Mouse (Mus musculus) thymus, adult 2 months (tissue): Measurements from ENCODE around the gene Gxylt2. TPM values are rescaled to one million over a fixed set of nuclear protein-coding genes. Genes with fewer than 3 reads are reported as not detected.

Experiments used
- DNase-seq: peaks from one replicate; pipeline ENCODE4 v3.0.0; 2021
- H3K27ac ChIP-seq: fragments of 200-500 bp; 2 replicates; pipeline ENCODE4 v1.5.1; 2012; ENCODE audit warnings: low read length, control low read depth; ENCODE audit not compliant: control insufficient read depth, insufficient read depth
- H3K27me3 ChIP-seq: fragments of 200-500 bp; 2 replicates; pipeline ENCODE4 v1.6.1; 2012; ENCODE audit warnings: mild to moderate bottlenecking, low read length, moderate library complexity, mixed read lengths; ENCODE audit not compliant: control insufficient read depth, insufficient read depth
- H3K36me3 ChIP-seq: fragments of 200-500 bp; 2 replicates; pipeline ENCODE4 v1.6.1; 2012; ENCODE audit warnings: mild to moderate bottlenecking, low read length, moderate library complexity; ENCODE audit not compliant: control insufficient read depth, insufficient read depth
- H3K4me1 ChIP-seq: fragments of 200-500 bp; replicated peaks from 2 replicates; pipeline ENCODE4 v1.6.1; 2012; ENCODE audit warnings: low read length; ENCODE audit not compliant: control insufficient read depth, insufficient read depth
- H3K4me3 ChIP-seq: fragments of 200-500 bp; 2 replicates; pipeline ENCODE4 v1.5.1; 2012; ENCODE audit warnings: mild to moderate bottlenecking, low read length, control low read depth, moderate library complexity; ENCODE audit not compliant: control insufficient read depth, insufficient read depth
- CTCF ChIP-seq: fragments of 200-500 bp; IDR thresholded peaks from 2 replicates; pipeline ENCODE4 v1.5.1; 2012; ENCODE audit warnings: mild to moderate bottlenecking, control low read depth, low read length, moderate library complexity, borderline replicate concordance; ENCODE audit not compliant: control insufficient read depth, poor library complexity, insufficient read depth; ENCODE audit errors: extremely low read depth
- POLR2A ChIP-seq: fragments of 200-500 bp; IDR thresholded peaks from 2 replicates; pipeline ENCODE4 v1.6.1; 2012; ENCODE audit warnings: mild to moderate bottlenecking, low read length, control low read depth, moderate library complexity; ENCODE audit not compliant: control insufficient read depth, poor library complexity, insufficient read depth; ENCODE audit errors: extremely low read depth
- WGBS: fragments of 180-500 bp; shearing (Covaris S2); methylation state at CpG from one replicate; pipeline ENCODE4 v1.1.7; 2018; 5-methylcytosine and 5-hydroxymethylcytosine counted together
- polyA plus RNA-seq: library from polyadenylated mRNA; depleted of rRNA; stranded (reverse); fragments of >200 nt; gene quantifications from 2 replicates; pipeline ENCODE4 v1.2.3, GENCODE M21; 2012

The Gxylt2 gene
- polyA plus RNA-seq, 1 experiment: 0.82 TPM

DNA sequence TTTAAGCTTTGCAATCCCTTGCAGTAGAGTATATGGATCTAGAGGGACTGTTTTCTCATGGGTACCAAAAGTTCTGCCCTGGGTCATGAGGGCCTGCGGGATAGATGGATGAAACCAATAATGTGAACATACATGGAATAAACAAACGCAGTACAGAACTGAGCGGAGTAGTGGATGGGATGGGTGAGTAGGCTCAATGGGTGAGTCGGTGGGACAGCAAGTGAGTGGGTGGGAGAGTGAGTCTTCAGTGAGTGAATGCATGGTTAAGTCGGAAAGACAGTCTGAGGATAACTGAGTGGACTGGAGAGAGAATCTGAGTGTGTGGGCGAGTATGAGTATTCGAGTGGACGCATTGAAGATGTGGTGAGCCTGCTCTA, 349 bp upstream of the Gxylt2 start:
- 52% methylated on average over 8 of the region's 8 CpGs for WGBS
- H3K36me3 ChIP-seq: no peaks in the 10 kb centered on the region
- TF ChIP-seq POLR2A: no peak
- TF ChIP-seq CTCF: no peak
- no peak overlapping the region for H3K27ac ChIP-seq
- no peaks in the 10 kb centered on the region for H3K4me1 ChIP-seq
- no peak for DNase-seq
- no peaks in the 10 kb centered on the region; the same call in 1 of the 2 replicates for H3K27me3 ChIP-seq
- no peak overlapping the region for H3K4me3 ChIP-seq

DNA sequence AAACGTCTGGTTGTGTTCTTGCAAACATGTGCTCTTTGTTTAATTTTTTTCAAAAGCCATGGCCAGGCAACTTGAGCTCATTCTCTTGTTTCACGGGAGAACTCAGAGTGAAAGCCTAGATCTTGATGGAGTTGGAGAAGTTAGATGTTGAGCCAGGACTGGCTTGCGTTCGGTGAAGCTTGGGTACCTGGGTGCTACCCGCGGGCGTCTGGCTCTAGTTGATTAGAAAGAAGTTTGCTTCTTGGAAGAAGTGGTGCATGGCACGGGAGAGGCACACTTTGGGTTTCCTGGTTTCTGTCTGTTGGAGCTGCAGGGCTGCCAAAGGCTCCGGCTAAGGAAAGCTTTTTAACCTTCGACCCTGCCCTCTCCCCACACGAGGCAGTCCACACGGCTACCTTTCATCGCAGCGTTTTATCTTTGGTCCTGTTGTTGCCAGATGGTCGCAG, 855 bp downstream of the Gxylt2 start:
- Histone ChIP-seq H3K27me3 (no peaks in the 10 kb centered on the region; the same call in 1 of the 2 replicates), H3K27ac (no peak overlapping the region), H3K36me3 (no peaks in the 10 kb centered on the region), H3K4me3 (no peak overlapping the region), H3K4me1 (no peaks in the 10 kb centered on the region)
- 11% methylated on average over 15 of the region's 15 CpGs for WGBS
- no peak for DNase-seq
- TF ChIP-seq CTCF (no peak), POLR2A (no peak)

GRCm38 (mm10) chr6:100706861-100707260, 2.3 kb downstream of the Gxylt2 start:
- no peak for TF ChIP-seq CTCF
- no peak for TF ChIP-seq POLR2A
- H3K36me3 ChIP-seq: no peaks in the 10 kb centered on the region
- H3K27ac ChIP-seq: no peak overlapping the region
- no peaks in the 10 kb centered on the region; the same call in 1 of the 2 replicates for H3K27me3 ChIP-seq
- no peak overlapping the region for H3K4me3 ChIP-seq
- 86% methylated on average over 6 of the region's 6 CpGs for WGBS
- no peaks in the 10 kb centered on the region for H3K4me1 ChIP-seq
- DNase-seq: no peak

- H3K27me3 ChIP-seq: no peaks in the 10 kb centered on the region; the same call in 1 of the 2 replicates
- no peaks in the 10 kb centered on the region for H3K4me1 ChIP-seq
- no peak for TF ChIP-seq CTCF
- no peak for TF ChIP-seq POLR2A
- WGBS: 63% methylated on average over 7 of the region's 7 CpGs
- H3K4me3 ChIP-seq: no peak overlapping the region
- no peak overlapping the region for H3K27ac ChIP-seq
- H3K36me3 ChIP-seq: no peaks in the 10 kb centered on the region
- no peak for DNase-seq
Observed at GRCm38 (mm10) chr6:100707557-100707956, 3.0 kb downstream of the Gxylt2 start.

DNA sequence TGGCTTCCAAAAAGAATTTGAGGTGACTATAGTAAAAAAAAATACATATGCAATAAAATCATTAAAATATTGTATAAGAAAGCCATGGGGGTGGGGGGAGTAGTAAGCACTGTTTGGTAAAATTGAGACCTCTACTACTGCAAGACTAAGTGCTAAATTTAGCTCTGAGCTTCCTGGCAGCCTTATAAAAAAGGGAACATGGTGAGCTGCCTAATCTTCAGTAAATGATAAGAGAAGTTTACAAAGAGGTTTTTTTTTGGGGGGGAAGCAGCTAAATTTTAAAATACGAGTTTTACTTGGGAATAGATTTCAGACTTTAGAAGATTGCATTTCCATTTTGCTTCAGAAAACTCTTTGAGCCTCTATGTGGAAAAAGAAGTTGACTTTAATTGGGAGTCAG, 3.7 kb downstream of the Gxylt2 start:
- 13% methylated on average over 1 of the region's 1 CpGs for WGBS
- TF ChIP-seq POLR2A (no peak), CTCF (no peak)
- DNase-seq: no peak
- Histone ChIP-seq H3K36me3 (no peaks in the 10 kb centered on the region), H3K4me3 (no peak overlapping the region), H3K4me1 (no peaks in the 10 kb centered on the region), H3K27ac (no peak overlapping the region), H3K27me3 (no peaks in the 10 kb centered on the region; the same call in 1 of the 2 replicates)

DNA sequence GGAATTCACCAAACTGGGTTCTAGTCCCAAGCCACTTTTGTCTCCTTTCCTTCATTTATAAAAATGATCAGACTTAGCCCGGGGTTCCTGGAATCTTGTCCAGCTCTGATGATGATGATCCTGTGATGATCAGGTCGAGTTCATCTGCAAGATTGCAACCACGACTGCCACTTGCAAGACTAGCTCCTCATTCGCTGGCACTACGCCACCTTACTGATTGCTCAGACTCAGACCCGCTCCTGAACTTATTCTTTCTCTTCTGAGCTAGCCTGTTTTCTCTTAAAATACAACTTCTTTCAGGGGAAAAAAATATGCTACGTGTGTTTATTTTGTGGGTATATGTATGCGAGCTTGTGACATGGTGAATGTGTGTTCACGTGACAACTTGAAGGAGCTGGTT, 4.5 kb downstream of the Gxylt2 start:
- DNase-seq: no peak
- no peak for TF ChIP-seq CTCF
- TF ChIP-seq POLR2A: no peak
- no peaks in the 10 kb centered on the region for H3K4me1 ChIP-seq
- no peaks in the 10 kb centered on the region; the same call in 1 of the 2 replicates for H3K27me3 ChIP-seq
- H3K4me3 ChIP-seq: no peak overlapping the region
- H3K27ac ChIP-seq: no peak overlapping the region
- no peaks in the 10 kb centered on the region for H3K36me3 ChIP-seq
- WGBS: 85% methylated on average over 9 of the region's 9 CpGs

DNA sequence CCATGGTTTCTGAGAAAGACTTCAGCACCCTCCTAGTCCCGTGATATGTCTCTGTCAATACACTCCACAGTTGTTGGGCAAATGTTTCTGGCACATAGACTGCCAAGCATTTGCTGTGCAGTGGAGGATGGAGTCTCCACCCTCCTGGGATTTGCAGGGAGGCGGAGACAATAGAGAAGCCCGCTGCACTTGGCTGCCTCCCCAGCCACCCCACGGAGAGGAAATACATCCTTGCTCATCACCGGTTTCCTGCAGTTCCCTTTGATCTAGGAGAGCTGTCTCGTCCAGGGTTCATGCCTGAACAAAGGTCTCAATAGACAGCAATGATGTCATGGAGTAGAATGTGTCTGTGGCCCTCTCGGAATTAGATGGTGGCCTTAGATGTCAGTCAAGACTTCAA, 4.9 kb downstream of the Gxylt2 start:
- H3K4me3 ChIP-seq: no peak overlapping the region

More for the DNA sequence above, 4.9 kb downstream of the Gxylt2 start:
- WGBS: 40% methylated on average over 7 of the region's 7 CpGs
- no peak overlapping the region for H3K27ac ChIP-seq
- no peaks in the 10 kb centered on the region for H3K27me3 ChIP-seq
- TF ChIP-seq CTCF (no peak), POLR2A (no peak)
- no peaks in the 10 kb centered on the region for H3K36me3 ChIP-seq
- no peaks in the 10 kb centered on the region for H3K4me1 ChIP-seq
- DNase-seq: no peak
